Mouse (Mus musculus) thymus, adult 18-20 months (tissue): ENCODE data around the gene Polr2a.
"Not testable (repeated sequence)": the region's sequence is repeated elsewhere in the genome, so short reads cannot be mapped to it uniquely, and the experiment has no call there.

Experiments used
- DNase-seq, 2 experiments: peaks; one replicate each; pipeline ENCODE4 v3.0.0; 2022; ENCODE audit warnings: mixed read lengths in 2 of 2

Polr2a gene

DNA sequence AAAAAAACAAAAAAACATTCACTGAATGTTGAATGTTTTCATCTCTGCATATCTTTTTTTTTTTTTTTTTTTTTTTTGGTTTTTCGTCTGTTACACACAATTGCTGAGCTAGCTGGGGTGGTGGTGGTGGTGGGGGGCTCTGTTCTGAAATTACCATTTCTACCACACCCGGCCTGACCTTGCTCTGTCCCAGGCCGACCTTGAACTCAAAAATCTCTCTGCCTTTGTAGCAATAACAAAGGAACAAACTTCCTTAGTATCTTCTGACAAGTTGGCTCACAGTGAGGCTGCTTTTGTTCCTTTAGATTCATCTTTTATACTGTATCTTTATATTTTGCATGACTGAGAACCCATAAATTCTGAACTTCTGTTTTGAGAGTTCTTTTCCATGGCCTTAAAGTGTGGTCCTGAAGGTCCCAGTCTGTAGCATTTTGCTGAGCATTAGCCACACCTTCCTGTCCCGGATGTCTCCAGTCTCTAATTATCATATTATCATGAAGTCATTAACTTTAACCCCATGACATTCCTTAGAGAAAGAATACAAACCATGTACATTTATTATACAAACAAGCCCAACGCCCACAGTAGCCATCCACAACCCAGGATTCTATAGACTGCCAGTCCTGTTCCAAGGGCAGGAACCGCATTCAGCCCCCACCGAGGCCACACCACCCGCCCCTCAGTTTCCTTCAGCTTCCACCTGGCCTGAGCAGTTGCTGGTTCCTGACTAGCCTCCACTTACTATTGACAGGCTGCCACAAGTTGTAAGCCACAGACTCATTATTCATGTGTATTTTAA is 54.4 kb downstream of the Polr2a start:
- no peak for DNase-seq

DNA sequence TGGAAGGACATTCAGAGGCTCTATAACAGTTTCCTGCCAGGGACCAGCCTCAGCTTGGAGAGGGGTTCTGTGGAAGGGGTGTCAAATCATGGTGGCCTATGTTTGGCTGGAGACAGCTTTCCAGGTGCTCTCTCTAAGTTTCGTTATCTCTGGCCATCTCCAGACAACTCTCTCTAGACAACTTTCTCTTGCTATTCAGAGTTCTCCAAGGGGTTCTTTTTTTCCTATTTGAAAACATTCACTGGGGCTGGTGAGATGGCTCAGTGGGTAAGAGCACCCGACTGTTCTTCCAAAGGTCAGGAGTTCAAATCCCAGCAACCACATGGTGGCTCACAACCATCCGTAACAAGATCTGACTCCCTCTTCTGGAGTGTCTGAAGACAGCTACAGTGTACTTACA is 55.1 kb downstream of the Polr2a start:
- not testable (repeated sequence) for DNase-seq

GRCm38 (mm10) chr11:69702886-69703285 is 55.6 kb downstream of the Polr2a start:
- DNase-seq = not testable (repeated sequence)

GRCm38 (mm10) chr11:69699595-69699994 is 58.8 kb downstream of the Polr2a start:
- no peak for DNase-seq

- no peak for DNase-seq
Measured at GRCm38 (mm10) chr11:69698574-69698973, 59.9 kb downstream of the Polr2a start.

- no peak for DNase-seq
Measured at GRCm38 (mm10) chr11:69697396-69697795, 61.0 kb downstream of the Polr2a start.

DNA sequence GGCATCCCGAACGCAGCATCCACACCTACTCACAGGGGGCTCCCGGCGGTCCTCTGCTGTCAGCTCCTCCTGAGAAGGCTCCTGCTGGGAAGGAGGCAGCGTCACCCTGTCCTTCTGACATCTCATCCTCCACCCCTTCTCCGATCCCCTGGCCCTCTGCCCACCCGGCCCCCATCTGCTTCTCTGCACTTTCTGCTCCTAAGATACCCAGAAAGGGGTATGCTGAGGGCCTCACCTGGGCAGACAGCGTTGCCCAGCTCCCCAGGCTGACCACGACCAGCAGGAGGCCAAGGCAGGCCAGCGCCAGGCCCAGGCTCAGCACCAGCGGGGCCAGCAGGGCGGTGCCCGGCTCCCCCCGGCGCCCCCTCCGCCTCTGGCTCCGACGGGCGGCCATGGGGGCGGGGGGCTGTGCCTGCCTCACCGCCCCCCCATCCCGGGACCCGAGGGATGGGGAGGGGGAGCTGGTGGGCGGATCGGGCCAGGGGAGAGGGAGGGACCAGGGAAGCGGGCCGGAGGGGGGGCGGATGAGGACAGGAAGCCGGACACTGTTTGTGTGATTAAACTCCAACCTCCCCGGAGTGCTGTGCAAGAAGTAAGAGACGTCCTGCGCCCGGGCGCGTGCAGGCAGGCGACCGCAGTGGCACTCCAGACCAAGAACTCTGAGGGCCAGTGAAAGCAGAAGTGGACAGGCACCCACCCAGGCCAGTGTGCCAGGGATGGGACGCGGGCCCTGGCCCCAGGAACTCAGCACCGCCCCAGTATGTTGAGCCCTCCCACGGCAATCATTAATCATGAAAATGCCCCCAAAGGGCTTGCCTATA is 62.9 kb downstream of the Polr2a start, which contains the start of the genes Tnfsf12 and Tnfsfm13:
TSS of gene Tnfsf12 (minus strand) at position 489 of the 821 bp plus-strand sequence.
TSS of gene Tnfsfm13 (minus strand) at position 738 of the 821 bp plus-strand sequence.
- no peak for DNase-seq

DNA sequence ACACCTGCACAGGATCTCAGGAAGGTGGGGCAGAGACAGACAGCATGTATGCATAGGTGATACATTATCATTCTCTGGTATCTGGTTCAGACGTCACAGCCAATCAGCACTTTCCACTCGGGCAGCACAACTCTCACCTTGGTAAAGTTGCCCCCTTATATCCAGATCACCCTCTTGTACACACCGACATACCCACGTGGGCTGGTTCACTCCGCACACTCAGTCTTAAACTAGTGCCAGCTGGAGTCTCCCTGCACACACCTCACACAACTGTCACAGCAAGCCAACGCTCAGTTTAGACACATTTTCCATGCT is 63.4 kb downstream of the Polr2a start:
- no peak for DNase-seq

DNA sequence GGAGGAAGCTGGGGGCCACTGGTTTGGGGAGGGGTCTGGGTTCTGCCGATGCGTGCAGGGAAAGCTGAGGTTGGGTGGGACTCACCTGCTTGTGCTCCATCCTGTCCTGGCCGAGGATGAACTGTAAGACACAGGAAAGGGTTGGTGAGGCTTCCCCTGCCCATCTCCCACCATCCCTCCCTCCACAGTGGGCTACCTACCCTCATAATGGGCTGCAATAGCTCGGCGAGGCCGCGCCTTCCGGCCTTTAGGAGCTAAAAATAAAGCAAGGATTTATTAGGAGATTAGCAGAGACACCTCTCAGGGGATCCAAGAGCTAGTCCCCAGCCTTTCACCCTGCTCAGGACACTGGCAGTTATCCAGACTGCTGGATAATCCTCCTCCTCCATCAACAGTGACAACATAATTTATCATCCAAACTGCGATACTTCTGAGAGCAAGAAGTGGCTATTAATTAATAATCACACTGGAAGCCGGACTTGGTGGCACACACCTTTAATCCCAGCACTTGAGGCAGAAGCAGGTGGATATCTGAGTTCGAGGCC is 64.9 kb downstream of the Polr2a start:
- no peak for DNase-seq

GRCm38 (mm10) chr11:69692863-69693262 is 65.6 kb downstream of the Polr2a start:
- no peak for DNase-seq

DNA sequence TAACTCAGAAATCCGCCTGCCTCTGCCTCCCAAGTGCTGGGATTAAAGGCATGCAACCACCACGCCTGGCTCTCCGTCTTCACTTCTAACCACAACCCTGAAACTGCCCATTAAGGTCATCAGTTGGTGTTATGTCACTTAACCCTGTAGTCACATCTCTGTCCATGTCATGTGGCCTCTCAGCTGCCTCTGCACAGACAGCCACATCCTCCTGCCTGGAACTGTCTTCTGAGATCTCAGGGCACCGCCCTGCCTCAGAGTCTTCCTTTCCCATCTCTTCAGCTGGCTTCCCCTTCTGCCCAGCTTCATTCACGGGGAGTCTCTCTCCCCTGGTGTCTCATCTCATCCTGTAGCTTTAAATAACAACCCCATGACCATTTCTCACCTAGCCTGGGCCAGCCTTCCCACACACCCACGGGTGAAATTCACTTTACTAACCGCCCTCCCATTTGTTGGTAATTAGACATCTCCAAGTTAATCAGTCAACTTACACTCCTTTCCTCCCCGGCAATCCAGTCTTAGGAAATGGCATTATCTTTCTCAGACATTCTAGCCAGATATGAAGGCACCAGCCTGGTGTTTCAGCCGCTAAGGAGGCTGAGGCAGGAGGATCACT is 66.1 kb downstream of the Polr2a start:
- no peak for DNase-seq

GRCm38 (mm10) chr11:69689891-69690290 is 68.5 kb downstream of the Polr2a start:
- no peak for DNase-seq

DNA sequence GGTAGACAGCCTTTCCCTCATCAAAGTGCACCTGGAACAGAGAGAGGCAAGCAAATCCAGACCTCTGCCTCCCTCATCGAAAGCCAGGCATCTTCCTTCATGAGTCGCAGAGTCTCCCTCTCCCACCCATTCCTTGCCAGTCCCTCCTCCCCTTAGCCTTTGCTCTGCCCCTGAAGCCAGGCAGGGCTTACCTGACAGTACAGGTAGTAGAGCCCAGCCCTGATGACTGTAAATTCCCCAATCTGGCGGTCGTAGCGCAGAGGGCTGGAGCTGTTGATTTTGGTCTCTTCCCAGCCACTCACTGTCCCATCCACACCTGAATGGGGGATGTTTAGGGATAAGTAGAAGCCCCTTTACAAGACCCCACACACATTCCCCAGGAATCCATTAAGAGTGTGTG is 71.4 kb downstream of the Polr2a start:
- DNase-seq = no peak

DNA sequence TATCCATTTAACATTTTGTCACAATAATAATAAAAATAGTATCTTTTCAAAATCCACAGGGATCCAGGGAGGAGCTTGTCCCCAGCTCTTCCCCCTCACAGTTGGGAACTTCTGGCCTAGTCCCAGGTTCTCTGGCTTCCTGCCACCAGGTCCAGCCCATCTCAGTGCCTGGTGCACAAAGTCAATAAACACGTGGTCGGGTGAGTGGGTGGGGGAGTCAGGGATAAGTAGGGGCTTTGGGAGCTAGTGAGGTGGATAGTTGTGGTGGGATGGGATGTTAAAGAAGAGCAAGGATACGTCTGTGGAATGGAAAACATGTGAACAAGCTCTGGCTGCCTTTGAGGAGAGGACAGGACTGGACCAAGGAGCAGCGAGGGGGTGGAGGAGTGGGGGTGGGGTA is 72.1 kb downstream of the Polr2a start:
- DNase-seq = no peak

GRCm38 (mm10) chr11:69685526-69686148 is 72.8 kb downstream of the Polr2a start, which contains the start of gene Tnfsf13:
Gene Tnfsf13 (minus strand): TSS chr11:69685784.
- no peak for DNase-seq

GRCm38 (mm10) chr11:69684936-69685335 is 73.5 kb downstream of the Polr2a start:
- DNase-seq = no peak

DNA sequence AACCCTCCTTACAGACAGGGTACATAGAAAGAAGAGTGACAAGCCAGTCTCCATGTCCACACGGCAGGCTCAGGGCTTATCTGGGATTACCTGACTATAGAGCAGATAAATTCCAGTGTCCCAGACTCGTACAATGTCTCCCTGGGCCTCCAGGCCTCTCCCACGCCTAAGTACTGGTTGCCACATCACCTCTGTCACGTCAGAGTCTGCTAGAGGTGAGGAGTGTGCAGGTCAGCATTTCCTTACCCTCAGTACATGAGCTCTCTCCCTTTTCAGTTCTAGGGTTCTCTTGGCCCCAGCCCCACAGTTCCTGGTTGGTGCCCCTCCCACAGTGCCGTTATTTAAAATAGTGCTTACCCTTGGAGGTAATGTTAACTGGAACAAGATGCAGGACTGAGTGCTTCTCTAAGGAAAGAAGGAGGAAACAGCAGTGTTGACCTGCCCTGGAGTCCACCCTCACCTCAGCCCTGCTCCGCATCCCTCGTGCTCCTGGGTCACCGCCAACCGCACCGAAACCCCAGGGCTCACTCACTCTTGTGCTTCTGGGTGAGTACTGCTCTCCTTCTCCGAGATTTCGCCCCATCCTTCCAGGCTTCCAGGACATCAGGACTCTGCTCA is 74.2 kb downstream of the Polr2a start:
- no peak for DNase-seq
